7 mouse cellular contexts compared by ENCODE assay signal in genomic region chr9:43284284-43284683, GRCm38 (mm10). TPM values are rescaled to one million over a fixed set of nuclear protein-coding genes. Genes with fewer than 3 reads are reported as not detected.
DNase-seq lines count a peak whose midpoint lies in the region; ATAC-seq and TF ChIP-seq lines count a peak whose summit lies in the region.

No protein-coding gene starts in this region.

- H3K27me3 ChIP-seq in intestine, embryonic 16.5 days (replicated peaks; ENCODE audit: control insufficient read depth, insufficient read depth, low read length): no peaks in the 10 kb centered on the region
- H3K27me3 ChIP-seq in midbrain, embryonic 12.5 days: peaks cover 47% of the 10 kb centered on the region
- no peaks in the 10 kb centered on the region for H3K27me3 ChIP-seq in small intestine, adult 2 months (ENCODE audit: control insufficient read depth, insufficient read depth, low read length)

- TF ChIP-seq CTCF in small intestine, adult 2 months (IDR thresholded peaks at IDR 0.05; ENCODE audit: extremely low read depth, insufficient read length, insufficient replicate concordance, low read depth, low read length): peak; percentile 86

- DNase-seq in adrenal gland, adult 2 months: peak; percentile 81
- DNase-seq in embryo, embryonic 11 days: peak; percentile 90
- DNase-seq in gastrocnemius, postnatal 36 days: peak; percentile 71 to 84
- DNase-seq in left cerebral cortex, postnatal 36 days (ENCODE audit: low spot score in 2 of 2): peak; percentile 74 to 75

- intact Hi-C loops in gastrocnemius, postnatal 36 days (cut with DNase I): loop anchor here (1.0 to 10.0 kb wide), 3 partner anchors 62 to 279 kb away; no protein-coding TSS in a partner anchor
- intact Hi-C loops in left cerebral cortex, postnatal 36 days (cut with DNase I): loop anchor here (1.0 to 10.0 kb wide), 2 partner anchors 63 to 279 kb away; no protein-coding TSS in a partner anchor

- WGBS in intestine, embryonic 16.5 days: 9% methylated on average over 6 of the region's 6 CpGs
- WGBS in midbrain, embryonic 12.5 days: 4% methylated on average over 6 of the region's 6 CpGs
- 10% methylated on average over 6 of the region's 6 CpGs for WGBS in small intestine, adult 2 months

- ATAC-seq in intestine, embryonic 16.5 days: peak; percentile 78
- ATAC-seq in midbrain, embryonic 12.5 days (ENCODE audit: low FRiP score, low read depth): peak; percentile 80

- TF ChIP-seq POLR2A in small intestine, adult 2 months (IDR thresholded peaks at IDR 0.05; ENCODE audit: low read depth, low read length): no peak

- no peak overlapping the region for H3K27ac ChIP-seq in intestine, embryonic 16.5 days (ENCODE audit: low read length)
- H3K27ac ChIP-seq in midbrain, embryonic 12.5 days (replicated peaks): no peak overlapping the region
- no peak overlapping the region for H3K27ac ChIP-seq in small intestine, adult 2 months (ENCODE audit: insufficient read depth, low read depth, low read length)

- H3K9me3 ChIP-seq in intestine, embryonic 16.5 days (ENCODE audit: control insufficient read depth, low read length): no peaks in the 10 kb centered on the region
- H3K9me3 ChIP-seq in midbrain, embryonic 12.5 days: no peaks in the 10 kb centered on the region

- H3K4me3 ChIP-seq in intestine, embryonic 16.5 days (ENCODE audit: low read length): no peak overlapping the region
- no peak overlapping the region for H3K4me3 ChIP-seq in midbrain, embryonic 12.5 days
- no peak overlapping the region for H3K4me3 ChIP-seq in small intestine, adult 2 months (ENCODE audit: low read depth, low read length)

- no peak overlapping the region for H3K9ac ChIP-seq in intestine, embryonic 16.5 days (ENCODE audit: low read depth, low read length)
- no peak overlapping the region for H3K9ac ChIP-seq in midbrain, embryonic 12.5 days (replicated peaks)

- no peaks in the 10 kb centered on the region for H3K36me3 ChIP-seq in intestine, embryonic 16.5 days (ENCODE audit: control insufficient read depth, insufficient read depth, low read length)
- no peaks in the 10 kb centered on the region for H3K36me3 ChIP-seq in midbrain, embryonic 12.5 days
- no peaks in the 10 kb centered on the region for H3K36me3 ChIP-seq in small intestine, adult 2 months (ENCODE audit: control insufficient read depth, insufficient read depth, low read length)

- no peaks in the 10 kb centered on the region for H3K4me1 ChIP-seq in intestine, embryonic 16.5 days (ENCODE audit: control insufficient read depth, insufficient read depth, low read length)
- H3K4me1 ChIP-seq in midbrain, embryonic 12.5 days: peaks cover 10% of the 10 kb centered on the region; the same call in 1 of the 2 replicates
- peaks cover 5% of the 10 kb centered on the region; the same call in 1 of the 2 replicates for H3K4me1 ChIP-seq in small intestine, adult 2 months (ENCODE audit: control insufficient read depth, insufficient read depth, insufficient read length, low read length)

- H3K4me2 ChIP-seq in intestine, embryonic 16.5 days (ENCODE audit: low read depth, low read length): no peak overlapping the region
- H3K4me2 ChIP-seq in midbrain, embryonic 12.5 days (replicated peaks): no peak overlapping the region

RNA-seq across cellular contexts. Expression of gene Trim29, which starts 26.4 kb away (rescaled TPM):
- total RNA-seq in adrenal gland, adult 2 months (2021): under 1 TPM; 0.14 to 0.20 TPM
- 0.10 and 0.37 TPM in 2 replicates for polyA plus RNA-seq in adrenal gland, adult 2 months (2012; rRNA removed)
- total RNA-seq in gastrocnemius, postnatal 36 days (2021): under 1 TPM; 0.10 TPM
- polyA plus RNA-seq in intestine, embryonic 16.5 days (2015; fragmentation: Nextera tagmentation; extraction: Ambion mirVana): 0.87 and 1.0 TPM in 2 replicates
- total RNA-seq in left cerebral cortex, postnatal 36 days (2021): under 1 TPM; 0.30 to 0.75 TPM
- polyA plus RNA-seq in midbrain, embryonic 12.5 days (2016; fragmentation: Nextera tagmentation; extraction: Ambion mirVana): 0.69 and 1.6 TPM in 2 replicates
- polyA plus RNA-seq in small intestine, adult 2 months (2012; rRNA removed): 0.11 and 0.79 TPM in 2 replicates

RNA-seq across cellular contexts. Expression of gene Oaf, which starts 44.6 kb away (rescaled TPM):
- total RNA-seq in adrenal gland, adult 2 months (2021): 10 to 100 TPM; 13.5 to 28.5 TPM
- 13.4 and 25.1 TPM in 2 replicates for polyA plus RNA-seq in adrenal gland, adult 2 months (2012; rRNA removed)
- 10 to 100 TPM in 1 of 2 experiments, 1 to 10 TPM in 1; 5.4 to 10.7 TPM for total RNA-seq in gastrocnemius, postnatal 36 days (2021)
- polyA plus RNA-seq in intestine, embryonic 16.5 days (2015; fragmentation: Nextera tagmentation; extraction: Ambion mirVana): 11.8 and 44.1 TPM in 2 replicates
- total RNA-seq in left cerebral cortex, postnatal 36 days (2021): 10 to 100 TPM; 15.0 to 17.4 TPM
- 18.3 and 30.9 TPM in 2 replicates for polyA plus RNA-seq in midbrain, embryonic 12.5 days (2016; fragmentation: Nextera tagmentation; extraction: Ambion mirVana)
- 21.4 and 35.7 TPM in 2 replicates for polyA plus RNA-seq in small intestine, adult 2 months (2012; rRNA removed)
